Mouse (Mus musculus): ENCODE data around the gene Mrpl53.
"Not testable (repeated sequence)": the region's sequence is repeated elsewhere in the genome, so short reads cannot be mapped to it uniquely, and the experiment has no call there.

The Mrpl53 gene

DNA sequence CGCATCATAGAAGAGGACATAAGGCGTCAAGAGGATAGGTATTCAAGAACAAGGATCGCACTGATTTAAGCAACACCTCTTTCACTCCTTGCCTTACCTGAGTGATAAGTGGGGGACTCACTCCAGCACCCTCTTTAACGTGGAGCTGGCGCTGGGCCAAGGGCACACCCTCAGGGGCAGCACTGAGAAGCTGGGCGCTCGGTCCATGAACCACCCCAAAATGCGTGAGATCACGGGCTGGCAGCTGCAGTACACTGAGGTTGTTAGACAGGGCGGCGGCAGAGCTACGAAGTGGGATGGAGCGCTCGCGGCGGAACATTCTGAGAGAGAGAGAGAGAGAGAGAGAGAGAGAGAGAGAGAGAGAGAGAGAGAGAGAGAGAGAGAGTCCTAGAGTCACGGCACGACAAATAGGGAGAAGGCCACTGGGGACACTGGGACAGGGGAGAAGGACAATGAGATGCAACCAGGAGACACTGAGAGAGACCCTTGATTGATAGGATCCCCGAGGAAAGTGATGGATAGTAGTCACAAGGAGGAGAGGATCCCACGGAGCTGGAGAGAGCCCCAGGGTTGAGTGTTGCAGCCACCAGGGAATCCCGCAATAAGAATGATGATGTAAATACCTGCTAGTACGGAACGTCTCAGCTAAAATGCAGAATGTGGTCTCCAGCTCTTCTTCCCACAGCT lies 46.9 kb downstream of the Mrpl53 start:
- DNase-seq, result no peak

GRCm38 (mm10) chr6:83156259-83156684 lies 47.4 kb downstream of the Mrpl53 start, which contains the start of the genes Wdr54 and 1700003E16Rik:
Gene Wdr54 (minus strand): TSS chr6:83156397.
Gene 1700003E16Rik (plus strand): TSS chr6:83156404.
- no peak for DNase-seq

DNA sequence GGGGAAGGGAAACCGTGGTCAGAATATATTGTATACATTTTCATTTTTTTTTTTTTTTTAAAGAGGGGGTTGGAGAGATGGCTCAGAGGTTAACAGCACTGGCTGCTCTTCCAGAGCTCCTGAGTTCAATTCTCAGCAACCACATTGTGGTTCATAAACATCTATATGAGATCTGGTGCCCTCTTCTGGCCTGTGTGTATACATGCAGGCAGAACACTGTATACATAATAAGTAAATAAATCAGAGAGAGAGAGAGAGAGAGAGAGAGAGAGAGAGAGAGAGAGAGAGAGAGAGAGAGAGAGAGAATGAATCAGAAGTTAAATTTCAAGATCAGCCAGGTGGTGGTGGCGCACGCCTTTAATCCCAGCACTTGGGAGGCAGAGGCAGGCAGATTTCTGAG lies 50.6 kb downstream of the Mrpl53 start:
- not testable (repeated sequence) for DNase-seq

All from thymus, adult 18-20 months (tissue).